Mouse (Mus musculus) fat pad, adult 2 months (tissue): Measurements from ENCODE around the gene Rcc1l.

Source experiments
- DNase-seq: peaks from one replicate; pipeline ENCODE4 v3.0.0-alpha.2; 2011; ENCODE audit warnings: low read depth, low spot score; ENCODE audit errors: extremely low read depth

The Rcc1l gene

DNA sequence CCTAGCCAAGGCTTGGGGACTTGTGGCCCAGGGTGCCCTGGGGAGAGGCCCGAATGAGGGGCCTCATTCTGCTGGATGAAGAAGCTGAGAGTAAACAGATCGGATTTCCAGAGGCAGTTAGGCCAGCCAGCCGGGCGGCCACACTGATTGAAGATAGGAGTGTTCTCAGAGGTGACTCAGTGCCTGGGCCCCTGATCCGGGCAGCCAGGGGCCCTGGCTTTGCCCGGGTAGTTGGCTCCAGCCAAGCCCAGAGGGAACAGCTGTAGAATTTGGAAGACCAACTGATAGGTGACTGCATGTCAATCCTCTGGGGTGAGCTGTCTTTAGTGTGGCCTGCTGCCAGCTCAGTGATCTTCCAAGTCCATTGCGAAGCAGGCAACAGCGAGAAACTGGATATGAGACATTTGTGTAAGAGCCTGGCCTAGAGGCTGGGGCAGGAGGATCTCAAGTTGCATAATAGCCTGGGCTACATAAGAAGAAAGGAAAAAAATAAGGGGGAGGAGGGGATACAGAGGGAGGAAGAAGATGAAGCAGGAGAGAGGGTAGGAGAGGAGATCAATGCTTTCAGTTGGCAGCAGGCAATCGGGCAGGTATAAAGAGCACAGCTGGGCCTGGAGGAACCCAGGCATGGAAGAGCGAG lies 57.0 kb downstream of the Rcc1l start:
- peak; percentile 89 for DNase-seq

DNA sequence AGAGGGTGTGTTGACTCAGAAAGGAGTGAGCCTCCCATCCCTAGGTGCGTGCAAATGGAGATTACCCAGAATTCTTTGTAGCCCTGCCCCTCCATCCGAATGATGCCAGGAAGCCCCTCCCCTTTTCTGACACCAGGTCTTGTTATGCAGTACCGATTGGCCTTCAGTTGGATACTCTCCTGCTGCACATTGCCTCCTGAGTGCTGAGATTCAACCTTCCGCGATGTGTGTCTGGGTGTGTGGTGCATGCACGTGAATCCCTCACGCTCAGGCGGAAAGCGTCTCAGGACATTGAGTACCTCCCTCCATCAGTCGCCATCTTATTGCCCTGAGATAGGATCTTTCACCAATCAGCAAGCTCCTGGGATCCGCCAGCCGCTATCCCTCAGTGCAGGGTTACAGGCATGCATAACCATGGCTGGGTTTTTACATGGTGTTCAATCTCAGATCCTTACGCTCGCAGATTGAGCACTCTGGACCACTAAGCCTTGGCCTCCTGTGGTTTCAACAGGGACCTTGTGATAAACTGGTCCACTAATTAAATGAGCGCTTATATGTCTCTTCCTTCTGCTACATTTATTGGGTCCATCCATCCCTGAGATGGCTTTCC lies 57.7 kb downstream of the Rcc1l start:
- DNase-seq: no peak

DNA sequence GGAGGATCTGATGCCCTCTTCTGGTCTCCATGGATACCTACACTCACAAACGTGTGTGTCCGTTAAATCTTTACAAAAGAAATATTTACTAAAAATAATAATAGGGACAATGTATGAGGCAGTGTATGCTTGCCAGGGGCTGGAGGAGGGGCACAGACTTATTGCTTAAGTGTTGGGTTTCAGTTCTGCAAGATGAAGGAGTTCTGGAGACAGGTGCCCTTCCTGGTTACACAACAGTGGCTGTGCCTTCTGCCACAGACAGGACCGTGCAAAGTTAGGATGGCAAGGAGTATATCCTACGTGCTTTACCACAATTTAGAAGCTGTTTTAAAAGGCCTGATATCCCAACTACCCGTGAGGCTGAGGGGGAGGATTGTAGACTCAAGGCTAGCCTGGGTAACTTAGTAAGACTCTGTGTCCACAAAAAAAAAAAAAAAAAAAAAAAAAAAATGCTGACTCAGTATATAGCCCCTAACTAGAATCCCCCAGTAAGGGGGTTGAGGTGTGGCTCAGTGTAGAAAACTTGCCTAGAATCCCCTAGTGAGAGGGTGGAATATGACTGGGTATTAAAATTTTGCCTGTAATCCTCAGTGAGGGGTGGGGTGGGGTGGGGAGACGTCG lies 60.8 kb downstream of the Rcc1l start:
- no peak for DNase-seq

DNA sequence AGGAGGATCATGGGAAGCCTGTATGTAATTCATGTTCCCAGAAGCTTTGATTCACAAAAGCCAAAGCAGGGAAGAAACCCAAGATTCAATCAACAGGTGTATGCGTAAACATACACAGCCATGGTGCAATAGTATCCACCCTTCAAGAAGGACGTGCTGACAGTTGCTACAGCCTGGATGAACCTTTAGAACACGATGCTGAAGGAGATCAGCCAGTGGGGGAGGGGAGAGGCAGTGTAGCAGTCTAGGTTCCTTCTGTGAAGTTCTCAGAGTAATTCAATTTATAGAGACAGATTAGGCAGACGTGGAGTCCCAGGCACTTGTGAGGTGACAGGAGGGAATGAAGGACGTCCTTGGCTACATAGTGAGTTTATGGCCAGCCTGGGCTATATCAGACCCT lies 61.6 kb downstream of the Rcc1l start:
- no peak for DNase-seq

DNA sequence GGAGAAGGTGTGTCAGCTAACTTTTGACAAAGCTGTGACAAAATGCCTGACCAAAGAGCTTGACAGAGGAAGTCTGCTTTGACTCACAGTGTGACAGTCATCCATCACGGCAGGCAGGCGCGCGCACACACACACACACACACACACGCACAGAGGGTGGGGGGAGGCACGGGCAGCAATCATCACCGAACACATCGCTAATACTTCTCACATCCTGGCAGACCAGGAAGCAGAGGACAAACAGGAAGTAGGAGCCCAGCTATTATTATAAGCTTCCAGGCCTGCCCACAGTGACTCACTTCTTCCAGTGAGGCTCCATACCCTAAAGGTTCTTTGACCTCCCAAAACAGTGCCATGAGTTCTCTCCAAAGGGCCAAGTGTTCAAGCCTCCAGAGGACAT lies 70.7 kb downstream of the Rcc1l start:
- no peak for DNase-seq

DNA sequence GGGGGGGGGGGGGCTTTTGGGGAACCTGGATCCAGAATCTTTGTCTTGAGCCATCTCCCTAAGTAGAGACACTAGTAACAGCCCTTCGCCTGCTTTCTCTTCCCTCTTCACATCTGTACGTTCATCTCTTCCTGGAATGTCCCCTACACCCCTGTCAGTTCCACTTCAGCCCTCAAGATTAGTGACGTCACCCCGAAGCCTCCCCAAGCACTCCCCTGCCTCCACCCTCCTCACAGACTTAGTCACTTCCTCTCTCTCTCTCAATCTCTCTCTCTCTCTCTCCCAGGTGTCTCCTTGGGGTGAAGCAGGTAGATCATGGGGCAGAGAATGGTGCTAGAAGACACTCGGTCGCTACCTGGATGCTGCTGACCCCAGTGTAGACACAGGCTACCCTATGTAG lies 73.9 kb downstream of the Rcc1l start:
- no peak for DNase-seq

DNA sequence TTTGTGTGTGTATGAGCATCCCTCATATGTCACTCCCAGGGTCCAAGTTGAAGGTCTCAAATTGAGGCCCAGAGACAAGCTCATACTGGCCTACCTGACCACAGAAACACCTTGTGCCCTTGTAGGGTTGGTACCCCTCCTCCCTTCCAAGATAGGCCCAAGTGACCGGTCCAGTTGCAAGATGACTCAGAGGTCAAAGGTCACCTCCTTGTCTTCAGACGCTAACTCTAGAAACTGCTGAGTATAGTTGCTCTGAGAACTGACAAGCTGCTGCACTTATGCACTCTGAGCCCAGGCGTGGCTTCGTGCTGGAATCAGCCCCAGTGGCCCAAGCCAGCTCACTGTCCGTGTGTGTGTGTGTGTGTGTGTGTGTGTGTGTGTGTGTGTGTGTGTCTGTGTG lies 74.7 kb downstream of the Rcc1l start:
- DNase-seq: no peak

DNA sequence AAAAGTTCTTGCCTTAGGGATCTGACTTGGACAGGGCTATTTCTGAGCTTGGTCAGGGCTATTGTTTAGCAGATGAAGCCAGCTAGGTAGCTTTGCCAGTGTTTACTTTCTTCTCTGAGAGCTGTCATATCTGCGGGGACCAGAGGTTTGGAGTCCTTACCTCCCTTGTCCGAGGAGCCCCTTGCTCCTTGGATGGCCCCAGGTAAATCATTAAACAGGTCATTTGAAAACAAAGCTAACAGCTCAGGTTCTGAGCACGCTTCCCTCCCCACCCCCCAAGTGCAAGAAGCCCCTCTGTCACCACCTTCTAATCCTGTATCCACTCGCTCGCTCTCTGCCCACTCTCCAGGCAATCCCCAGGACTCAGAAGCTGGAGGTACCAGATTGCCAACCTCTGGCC lies 75.3 kb downstream of the Rcc1l start:
- DNase-seq: no peak

DNA sequence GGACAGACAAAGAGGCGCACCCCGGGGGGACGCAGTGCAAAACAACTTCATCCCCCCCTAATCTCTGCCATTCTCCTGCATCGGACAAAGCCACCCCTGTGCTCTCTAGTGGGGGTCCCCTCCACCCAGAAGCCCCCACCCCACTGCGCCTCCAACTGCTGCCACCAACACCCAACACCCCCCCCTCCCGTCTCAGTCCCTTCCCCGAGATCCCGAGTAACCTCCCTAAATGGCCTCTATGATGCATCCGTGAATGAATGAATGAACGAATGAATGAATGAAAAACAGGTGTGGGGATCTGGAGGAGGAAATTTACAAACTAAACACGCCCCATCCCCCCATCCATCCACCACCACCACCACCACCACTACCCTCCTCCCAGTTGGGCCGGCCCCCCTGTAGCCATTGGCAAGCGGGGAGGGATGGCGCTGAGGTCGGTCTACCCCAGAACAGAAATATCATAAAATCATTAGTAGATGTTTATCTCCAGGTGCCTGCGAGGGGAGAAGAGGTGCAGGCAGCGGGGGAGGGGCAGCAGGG lies 76.3 kb downstream of the Rcc1l start:
- DNase-seq: no peak

DNA sequence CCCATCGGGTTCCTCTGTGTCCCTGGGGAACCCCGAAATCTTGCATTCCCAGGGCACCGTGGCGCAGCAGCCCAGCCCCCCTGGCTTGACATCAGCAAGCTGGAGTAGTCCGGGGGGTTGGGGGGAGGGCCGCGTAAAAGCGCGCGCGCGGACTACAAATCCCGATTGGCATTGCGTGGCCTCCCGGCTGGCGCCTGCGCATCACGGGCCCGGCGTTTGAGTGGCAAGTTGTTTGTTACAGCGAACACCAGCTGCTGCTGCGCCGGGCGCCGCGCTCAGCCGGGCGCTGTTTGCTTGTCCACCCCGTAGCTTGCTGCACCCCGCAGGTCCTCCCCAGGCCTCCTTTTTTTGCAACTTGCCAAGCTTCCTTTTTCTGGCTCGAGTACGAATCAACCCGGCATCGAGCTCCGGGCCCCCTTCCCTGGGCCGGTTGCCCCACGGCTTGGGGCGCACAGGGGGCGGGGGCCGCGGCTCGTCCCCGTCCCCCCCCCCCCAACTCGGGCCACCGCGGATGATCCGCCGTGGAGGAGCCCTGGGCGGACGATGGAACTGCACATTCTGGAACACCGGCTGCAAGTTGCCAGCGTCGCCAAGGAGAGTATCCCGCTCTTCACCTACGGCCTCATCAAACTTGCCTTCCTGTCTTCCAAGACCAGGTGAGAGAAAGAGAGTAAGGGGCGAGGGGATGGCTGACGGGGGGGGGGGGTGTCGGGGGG lies 76.9 kb downstream of the Rcc1l start, which contains the start of gene Castor2:
TSS of gene Castor2 (plus strand) at position 216 of the 716 bp plus-strand sequence.
- DNase-seq: no peak

DNA sequence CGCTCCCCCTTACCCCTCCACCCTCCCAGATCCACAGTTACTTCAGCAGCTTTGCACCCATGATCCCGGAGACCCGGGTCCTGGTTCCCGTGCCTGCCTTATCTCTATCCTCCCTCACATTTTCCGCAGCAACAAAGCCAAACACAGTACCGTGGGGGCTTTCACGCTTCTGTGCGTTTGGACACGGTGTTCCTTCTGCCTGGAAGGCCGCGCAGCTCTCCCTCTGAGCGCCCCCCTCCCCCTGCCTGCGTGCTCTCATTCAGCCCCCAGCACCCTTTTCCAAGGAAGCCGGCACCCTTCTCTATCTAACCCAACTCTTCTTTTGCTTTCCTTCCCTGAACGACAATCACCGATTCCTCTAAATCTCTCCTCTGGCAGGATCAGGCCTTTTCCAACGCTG lies 77.6 kb downstream of the Rcc1l start:
- no peak for DNase-seq

DNA sequence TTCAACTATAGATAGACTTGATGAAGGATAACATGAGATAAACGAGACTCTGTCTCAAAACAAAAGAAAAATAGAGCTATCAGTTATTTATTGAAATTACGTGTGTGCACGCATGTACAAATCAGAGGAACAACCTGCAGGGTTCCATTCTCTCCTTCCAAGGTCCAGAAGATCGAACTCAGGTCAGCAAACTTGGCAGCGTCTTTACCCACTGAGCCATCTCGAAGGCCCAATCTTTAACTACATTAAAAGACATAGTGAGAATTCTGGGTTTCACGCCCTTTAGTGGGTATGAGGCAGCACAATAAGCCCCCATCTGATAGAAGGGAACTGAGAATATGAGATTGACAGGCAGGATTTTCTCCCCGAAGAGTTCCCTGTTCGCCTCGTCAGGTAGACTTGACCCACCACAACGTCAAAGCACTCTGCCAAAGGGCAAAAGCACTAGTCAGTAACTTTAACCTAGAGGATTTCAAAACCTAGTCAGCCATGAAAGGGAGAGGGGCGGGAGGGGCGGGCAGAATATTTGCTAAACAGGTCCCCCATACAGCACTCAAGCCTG lies 78.2 kb downstream of the Rcc1l start:
- no peak for DNase-seq
